Mouse (Mus musculus) G1E (cell line): ENCODE data around the gene Ttc28.

Experiments used
- CTCF ChIP-seq: IDR thresholded peaks from 2 replicates; pipeline ENCODE4 v1.5.1; 2012; ENCODE audit warnings: low read depth, low read length, inconsistent platforms, mixed read lengths
- GATA1 ChIP-seq: IDR thresholded peaks from 2 replicates; pipeline ENCODE4 v1.6.1; 2012; ENCODE audit warnings: borderline replicate concordance, low read length, inconsistent platforms, mixed read lengths
- GATA2 ChIP-seq: IDR thresholded peaks from 2 replicates; pipeline ENCODE4 v1.6.1; 2012; ENCODE audit warnings: low read depth, low read length, inconsistent platforms, borderline replicate concordance
- POLR2AphosphoS5 ChIP-seq: IDR thresholded peaks from 2 replicates; pipeline ENCODE4 v1.6.1; 2012; ENCODE audit warnings: low read depth, low read length, inconsistent platforms; ENCODE audit not compliant: insufficient replicate concordance
- TAL1 ChIP-seq: conservative IDR thresholded peaks from 2 replicates; pipeline ENCODE4 v1.6.1; 2012; ENCODE audit warnings: low read depth, low read length, inconsistent platforms, mixed read lengths

DNA sequence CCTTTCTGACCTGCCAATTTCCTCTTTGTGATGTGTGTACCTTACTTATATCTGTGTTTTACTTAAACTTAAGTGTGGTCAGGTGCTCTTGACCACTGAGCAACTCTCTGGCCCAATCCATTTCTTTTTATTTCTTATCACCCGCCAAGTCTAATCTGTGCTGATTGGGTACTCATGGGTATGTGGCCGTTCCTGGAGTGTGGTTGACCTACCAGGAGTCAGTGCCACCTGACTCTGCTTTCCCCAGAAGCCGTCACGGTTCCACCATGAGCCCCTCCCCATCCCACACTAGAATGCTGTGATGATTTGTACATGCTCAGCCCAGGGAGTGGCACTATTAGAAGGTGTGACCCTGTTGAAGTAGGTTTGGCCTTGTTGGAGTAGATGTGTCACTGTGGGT lies 153.9 kb downstream of the Ttc28 start:
- TF ChIP-seq CTCF (no peak), TAL1 (no peak), POLR2AphosphoS5 (no peak), GATA1 (no peak), GATA2 (no peak)
